Mouse (Mus musculus): ENCODE measurements around the gene Rbx1.

Gene Rbx1

GRCm38 (mm10) chr15:81485483-81485882 lies 19.4 kb downstream of the Rbx1 start:
- DNase-seq: no peak

DNA sequence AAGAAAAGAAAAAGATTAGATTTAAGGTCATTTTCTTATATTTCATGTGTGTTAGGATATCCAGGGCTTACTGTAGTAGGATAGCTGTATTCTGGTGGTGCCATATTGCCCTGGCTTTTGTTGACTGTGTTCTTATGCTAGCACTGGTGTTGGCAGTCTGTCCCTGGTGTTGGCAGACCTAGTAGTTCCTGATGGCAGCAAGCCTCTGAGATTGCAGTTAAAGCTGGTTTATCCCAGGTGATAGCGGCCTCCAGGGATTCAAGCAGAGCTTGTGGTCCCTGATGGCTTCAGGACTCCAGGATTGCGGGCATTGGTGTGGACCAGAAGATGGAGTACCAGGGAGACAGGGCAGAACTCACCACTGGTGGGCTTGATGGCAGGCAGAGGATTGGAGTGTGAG lies 37.4 kb downstream of the Rbx1 start:
- DNase-seq: no peak

DNA sequence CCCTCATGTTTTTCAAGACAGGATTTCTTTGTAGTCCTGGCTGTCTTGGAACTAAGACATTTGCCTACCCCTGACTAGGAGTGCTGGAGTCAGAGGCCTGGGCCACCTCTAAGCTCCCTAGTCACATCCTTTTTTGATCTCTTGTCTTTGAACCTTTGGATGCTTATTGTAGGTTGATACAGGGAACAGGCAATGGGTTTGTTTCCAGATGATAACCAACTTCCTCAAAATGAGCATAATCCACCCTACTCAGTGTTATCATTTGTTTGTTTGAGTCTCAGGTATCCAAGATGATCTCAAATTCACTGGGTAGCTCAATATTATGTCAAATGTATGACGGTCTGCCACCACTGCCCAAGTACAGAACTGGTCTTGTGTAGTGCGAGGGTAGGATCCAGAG lies 37.9 kb downstream of the Rbx1 start:
- DNase-seq: no peak

- peak; percentile 37 for DNase-seq
Measured at GRCm38 (mm10) chr15:81507201-81507600, 41.1 kb downstream of the Rbx1 start.

DNA sequence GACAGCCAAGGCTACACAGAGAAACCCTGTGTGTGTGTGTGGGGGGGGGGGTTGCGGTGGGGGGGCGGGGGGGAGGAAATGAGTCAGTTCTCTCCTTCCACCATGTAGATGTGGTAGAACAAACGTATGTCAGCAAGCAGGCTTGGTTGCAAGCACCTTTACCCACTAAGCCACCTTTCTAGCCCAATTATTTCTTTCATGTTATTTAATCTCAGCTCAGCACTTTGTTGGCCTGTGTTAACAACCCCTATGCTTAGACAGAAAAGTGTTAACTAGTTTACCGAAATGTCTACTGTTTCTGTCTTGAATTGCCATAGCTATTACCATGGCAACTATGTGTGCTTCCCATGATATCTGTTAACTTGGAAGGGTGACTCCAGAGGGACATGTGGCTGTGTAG lies 44.5 kb downstream of the Rbx1 start:
- DNase-seq: no peak

DNA sequence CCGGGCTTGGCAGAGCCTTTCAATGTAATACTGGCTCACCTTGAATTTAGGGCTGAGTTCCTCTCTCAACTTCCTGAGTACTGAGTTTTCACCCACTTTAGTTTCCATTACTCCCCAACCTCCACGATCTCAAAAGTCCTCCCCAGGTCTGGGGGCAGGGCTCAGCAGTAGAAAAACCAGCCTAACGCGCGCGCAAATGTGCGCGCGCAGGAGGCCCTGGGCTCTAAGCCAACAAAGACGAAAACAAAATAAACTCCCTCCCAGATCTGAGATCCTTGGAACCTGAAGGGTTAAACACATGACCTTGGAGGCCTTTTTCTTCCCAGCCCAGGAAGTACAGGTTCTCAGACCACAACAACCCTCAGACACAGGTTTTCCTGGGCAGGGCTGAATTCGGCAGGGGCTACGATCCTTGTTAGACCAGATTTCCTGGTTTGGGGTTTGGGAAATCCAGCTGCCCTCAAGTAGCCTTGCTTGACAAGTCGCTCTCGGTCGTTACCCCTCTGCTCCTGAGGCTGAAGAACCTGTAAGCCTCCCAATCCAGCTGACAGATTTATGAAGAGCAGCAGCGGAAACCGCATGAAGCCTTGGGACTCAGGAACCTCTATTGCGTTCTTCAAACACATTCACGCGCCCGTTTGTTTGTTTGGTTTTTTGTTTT lies 45.6 kb downstream of the Rbx1 start:
- DNase-seq: peak; percentile 31

GRCm38 (mm10) chr15:81514111-81514971 lies 48.2 kb downstream of the Rbx1 start:
- DNase-seq: peak; percentile 82

GRCm38 (mm10) chr15:81515221-81515620 lies 49.1 kb downstream of the Rbx1 start:
- no peak for DNase-seq

GRCm38 (mm10) chr15:81518031-81518430 lies 51.9 kb downstream of the Rbx1 start:
- no peak for DNase-seq

GRCm38 (mm10) chr15:81518761-81519160 lies 52.7 kb downstream of the Rbx1 start:
- DNase-seq: no peak

DNA sequence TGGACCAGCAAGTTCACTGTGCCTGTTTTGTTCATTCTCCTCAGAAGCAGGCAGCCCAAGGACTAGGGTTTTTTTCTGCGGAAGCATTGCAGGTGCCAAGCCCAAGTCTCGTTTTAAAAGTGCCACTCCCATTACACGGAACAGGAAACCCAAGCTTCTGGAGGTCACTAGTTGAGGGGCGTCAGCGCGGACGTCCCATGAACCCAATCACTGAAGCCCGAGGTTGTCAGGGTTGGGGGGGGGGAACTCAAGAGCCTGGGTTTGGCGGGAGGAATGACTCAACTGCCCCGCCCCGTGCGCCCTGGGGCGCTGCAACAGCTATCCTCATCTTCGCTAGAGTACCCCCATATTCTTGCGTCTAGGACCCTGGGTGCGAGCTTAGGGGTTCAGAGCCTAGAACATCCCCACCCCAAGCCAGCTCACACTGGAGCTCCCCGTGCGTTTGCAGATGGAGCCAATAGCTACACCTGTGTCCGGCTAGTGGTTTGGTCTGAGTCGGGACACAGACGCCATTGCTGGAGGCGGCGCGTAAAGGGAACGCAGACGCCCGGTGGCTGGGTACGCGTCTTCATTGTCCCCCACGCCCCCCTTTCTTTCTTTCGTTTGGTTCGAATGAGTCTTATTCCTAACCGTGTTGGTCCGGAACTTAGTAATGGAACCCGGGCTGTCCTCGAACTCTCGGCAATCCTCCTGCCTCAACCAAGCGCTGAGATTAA lies 56.1 kb downstream of the Rbx1 start:
- peak; percentile 70 for DNase-seq

DNA sequence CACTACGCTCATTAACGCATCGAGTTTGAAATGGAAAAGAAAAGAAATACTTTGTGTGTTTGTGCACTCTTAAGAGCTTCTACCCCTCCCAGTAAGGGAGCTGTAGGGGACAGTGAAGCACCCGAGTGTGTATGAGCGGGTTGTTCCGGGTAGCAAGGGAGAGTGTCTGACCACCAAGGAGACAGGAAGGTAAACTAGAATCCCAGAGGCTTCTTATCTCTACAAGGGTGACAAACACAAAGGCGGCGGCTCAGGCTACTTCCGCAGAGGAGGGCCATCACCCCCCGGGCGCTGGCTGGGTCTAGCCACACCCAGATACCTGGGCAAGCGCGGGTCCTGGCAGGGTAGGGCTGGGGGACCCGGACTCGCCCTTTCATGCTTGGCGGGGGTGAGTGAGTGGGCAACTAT lies 56.7 kb downstream of the Rbx1 start:
- no peak for DNase-seq

GRCm38 (mm10) chr15:81523169-81523871 lies 57.2 kb downstream of the Rbx1 start:
- peak; percentile 96 for DNase-seq

- peak; percentile 63 for DNase-seq
Measured at GRCm38 (mm10) chr15:81523901-81524300, 57.8 kb downstream of the Rbx1 start.
